Mouse (Mus musculus) embryonic fibroblast, embryonic 13.5 days (primary cell): ENCODE results near the gene Zfp786.
"Not testable (repeated sequence)": the region's sequence is repeated elsewhere in the genome, so short reads cannot be mapped to it uniquely, and the experiment has no call there.

Experiments
- CTCF ChIP-seq: IDR thresholded peaks from 2 replicates; pipeline ENCODE4 v1.5.1; 2011; ENCODE audit warnings: mild to moderate bottlenecking, control low read depth, low read length, moderate library complexity, borderline replicate concordance; ENCODE audit not compliant: insufficient read depth
- POLR2A ChIP-seq: IDR thresholded peaks from 2 replicates; pipeline ENCODE4 v1.6.1; 2011; ENCODE audit warnings: low read depth, mild to moderate bottlenecking, control low read depth, low read length, moderate library complexity

DNA sequence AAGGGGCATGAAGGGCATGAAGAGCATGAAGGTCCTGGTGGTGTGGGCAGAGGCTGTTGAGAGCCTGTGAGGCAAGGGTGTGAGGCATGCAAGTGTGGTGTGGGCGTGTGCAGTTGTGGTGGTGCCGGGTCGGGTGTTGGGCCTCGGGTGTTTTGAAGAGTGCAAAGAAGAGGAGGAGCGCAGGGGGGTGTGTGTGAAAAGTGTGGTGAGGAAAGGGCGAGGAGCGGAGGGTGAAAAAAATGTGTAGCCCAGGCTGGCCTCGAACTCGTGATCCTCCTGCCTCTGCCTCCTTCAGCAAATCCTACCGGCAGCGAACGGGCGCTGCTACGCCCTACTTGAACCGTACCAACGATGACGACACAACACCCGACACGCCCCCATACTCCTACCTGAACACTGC lies 58.9 kb downstream of the Zfp786 start:
- TF ChIP-seq CTCF, POLR2A: not testable (repeated sequence)
